Mouse (Mus musculus) embryonic facial prominence, embryonic 12.5 days (tissue): ENCODE data around the gene Cip2a. TPM values are rescaled to one million over a fixed set of nuclear protein-coding genes. Genes with fewer than 3 reads are reported as not detected.
A peak's percentile ranks its signal among the peaks of the same experiment; 100 is the strongest.

Source experiments
- ATAC-seq: fragments of 200-750 bp; cut with Nextera tagmentation; 2 replicates; pipeline ENCODE4 v1.8.0; 2017; ENCODE audit not compliant: insufficient number of reproducible peaks, insufficient read depth, low FRiP score, low TSS enrichment
- H3K27ac ChIP-seq: fragments of 300-500 bp; sonication (generic); 2 replicates; pipeline ENCODE4 v1.5.1; 2016; ENCODE audit warnings: mild to moderate bottlenecking
- H3K27me3 ChIP-seq: fragments of 300-500 bp; sonication (generic); 2 replicates; pipeline ENCODE4 v1.6.1; 2016; ENCODE audit warnings: mild to moderate bottlenecking, moderate library complexity
- H3K36me3 ChIP-seq: fragments of 300-500 bp; sonication (generic); 2 replicates; pipeline ENCODE4 v1.6.1; 2016; ENCODE audit warnings: mild to moderate bottlenecking
- H3K4me1 ChIP-seq: fragments of 300-500 bp; sonication (generic); 2 replicates; pipeline ENCODE4 v1.6.1; 2016
- H3K4me2 ChIP-seq: fragments of 300-500 bp; sonication (generic); replicated peaks from 2 replicates; pipeline ENCODE4 v1.6.1; 2016; ENCODE audit warnings: mild to moderate bottlenecking, moderate library complexity
- H3K4me3 ChIP-seq: fragments of 300-500 bp; sonication (generic); 2 replicates; pipeline ENCODE4 v1.5.1; 2016; ENCODE audit warnings: mild to moderate bottlenecking
- H3K9ac ChIP-seq: fragments of 300-500 bp; sonication (generic); 2 replicates; pipeline ENCODE4 v1.6.1; 2016; ENCODE audit warnings: mild to moderate bottlenecking, moderate library complexity
- H3K9me3 ChIP-seq: fragments of 300-500 bp; sonication (generic); 2 replicates; pipeline ENCODE4 v1.6.1; 2016; ENCODE audit warnings: mild to moderate bottlenecking, moderate library complexity
- WGBS: fragments of 180-500 bp; shearing (Covaris S2); methylation state at CpG from one replicate; pipeline ENCODE4 v1.1.7; 2016; 5-methylcytosine and 5-hydroxymethylcytosine counted together
- polyA plus RNA-seq: library from polyadenylated mRNA; unstranded; fragments of >200 nt; fragmentation: Nextera tagmentation; extraction: Ambion mirVana; gene quantifications from 2 replicates; pipeline ENCODE4 v1.2.1, GENCODE M21; 2016

The Cip2a gene
- 34.6 and 35.3 TPM in 2 replicates for polyA plus RNA-seq

GRCm38 (mm10) chr16:48993559-48994342 lies at the start of gene Cip2a, which contains the start of gene Dzip3:
TSS of gene Cip2a (plus strand) at chr16:48994185.
TSS of gene Dzip3 (minus strand) at chr16:48994165.
- Histone ChIP-seq H3K4me2 (peak within 1 kb of the TSS; percentile 71), H3K27ac (peak within 1 kb of the TSS; percentile 95), H3K4me3 (peak within 1 kb of the TSS; percentile 92), H3K36me3 (no peaks in the 10 kb centered on the region), H3K9ac (peak within 1 kb of the TSS; percentile 97), H3K4me1 (peaks cover 15% of the 10 kb centered on the region), H3K9me3 (no peaks in the 10 kb centered on the region), H3K27me3 (no peaks in the 10 kb centered on the region)
- under 1% methylated on average over 74 of the region's 74 CpGs for WGBS
- peak; percentile 98 for ATAC-seq

DNA sequence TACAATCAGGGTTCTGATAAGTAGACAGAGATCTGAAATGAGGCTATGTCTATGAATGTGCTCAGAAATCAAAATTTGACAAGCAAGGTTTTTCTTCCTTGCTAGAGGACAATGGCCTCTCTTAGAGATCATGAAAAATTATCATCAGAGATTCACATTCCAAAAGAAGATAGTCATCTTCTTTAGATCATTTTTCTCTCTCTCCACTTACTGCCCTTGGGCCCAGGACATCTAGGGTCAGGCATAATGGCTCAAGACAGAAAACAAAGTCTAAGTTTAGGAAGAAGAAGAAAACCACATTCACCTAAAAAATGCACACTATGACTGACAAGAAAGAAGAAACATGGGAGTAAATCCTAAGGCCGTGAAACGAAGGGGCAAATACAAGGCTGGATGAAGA lies 21.0 kb upstream of the Cip2a start:
- Histone ChIP-seq H3K9ac (no peak overlapping the region), H3K27me3 (no peaks in the 10 kb centered on the region), H3K9me3 (no peaks in the 10 kb centered on the region), H3K4me3 (no peak overlapping the region), H3K4me1 (no peaks in the 10 kb centered on the region), H3K27ac (no peak overlapping the region), H3K36me3 (peaks cover 16% of the 10 kb centered on the region), H3K4me2 (no peak overlapping the region)
- 89% methylated on average over 2 of the region's 2 CpGs for WGBS
- no peak for ATAC-seq

GRCm38 (mm10) chr16:48973548-48973947 lies 20.4 kb upstream of the Cip2a start:
- Histone ChIP-seq H3K4me3 (no peak overlapping the region), H3K4me1 (no peaks in the 10 kb centered on the region), H3K27me3 (no peaks in the 10 kb centered on the region), H3K9ac (no peak overlapping the region), H3K36me3 (peaks cover 21% of the 10 kb centered on the region), H3K9me3 (no peaks in the 10 kb centered on the region), H3K27ac (no peak overlapping the region), H3K4me2 (no peak overlapping the region)
- ATAC-seq, result no peak
- WGBS, result 93% methylated on average over 1 of the region's 1 CpGs

DNA sequence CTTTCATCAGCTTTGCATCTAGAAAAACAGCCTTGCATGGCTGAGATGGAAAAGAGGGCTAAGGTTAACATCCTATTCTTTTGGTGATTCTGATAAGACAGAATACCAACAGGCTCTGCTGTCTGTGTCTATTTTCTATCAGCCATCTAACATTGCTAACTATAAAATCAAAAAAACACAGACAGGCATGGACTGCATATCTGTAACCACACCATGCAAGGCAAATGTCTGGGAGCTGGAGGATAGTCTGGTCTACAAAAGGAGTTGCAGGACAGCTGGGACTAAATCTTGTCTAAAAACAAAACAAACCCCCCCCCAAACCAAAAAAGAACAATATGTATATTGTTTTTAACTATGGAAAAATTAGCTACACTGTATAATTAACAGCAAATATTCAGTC lies 14.0 kb upstream of the Cip2a start:
- Histone ChIP-seq H3K27me3 (no peaks in the 10 kb centered on the region), H3K4me2 (no peak overlapping the region), H3K4me3 (no peak overlapping the region), H3K36me3 (peaks cover 22% of the 10 kb centered on the region), H3K9ac (no peak overlapping the region), H3K4me1 (no peaks in the 10 kb centered on the region), H3K9me3 (no peaks in the 10 kb centered on the region), H3K27ac (no peak overlapping the region)
- ATAC-seq, result no peak

GRCm38 (mm10) chr16:48985034-48985627 lies 8.9 kb upstream of the Cip2a start:
- peaks cover 3% of the 10 kb centered on the region; the same call in 1 of the 2 replicates for H3K36me3 ChIP-seq
- H3K9ac ChIP-seq, result no peak overlapping the region
- H3K27me3 ChIP-seq, result no peaks in the 10 kb centered on the region
- no peak overlapping the region for H3K4me2 ChIP-seq
- H3K9me3 ChIP-seq, result no peaks in the 10 kb centered on the region
- ATAC-seq, result no peak
- H3K4me3 ChIP-seq, result no peak overlapping the region
- WGBS, result 70% methylated on average over 5 of the region's 5 CpGs
- no peaks in the 10 kb centered on the region for H3K4me1 ChIP-seq
- H3K27ac ChIP-seq, result no peak overlapping the region

DNA sequence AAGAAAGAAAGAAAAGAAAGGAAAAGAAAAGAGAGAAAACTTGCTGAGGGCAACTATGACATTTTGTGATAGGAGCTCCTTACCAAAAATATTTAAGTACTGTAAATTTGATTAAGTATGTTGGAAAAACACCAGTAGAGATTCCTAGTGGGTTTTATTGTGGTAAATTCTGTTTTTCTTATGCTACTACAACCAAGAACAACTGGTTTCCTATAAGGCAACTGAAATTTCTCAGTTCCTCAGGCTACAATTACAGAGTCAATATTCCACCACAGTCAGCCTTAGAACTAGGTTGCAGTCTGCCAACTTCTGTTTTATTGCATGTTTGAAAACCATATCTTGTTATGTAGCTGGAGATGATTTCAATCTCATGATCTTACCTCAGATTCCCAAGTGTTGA lies 4.3 kb upstream of the Cip2a start:
- no peak overlapping the region for H3K27ac ChIP-seq
- no peak overlapping the region for H3K4me2 ChIP-seq
- no peak for ATAC-seq
- H3K4me1 ChIP-seq, result peaks cover 7% of the 10 kb centered on the region
- no peaks in the 10 kb centered on the region for H3K27me3 ChIP-seq
- no peak overlapping the region for H3K9ac ChIP-seq
- no peaks in the 10 kb centered on the region for H3K9me3 ChIP-seq
- no peak overlapping the region for H3K4me3 ChIP-seq
- no peaks in the 10 kb centered on the region for H3K36me3 ChIP-seq

- peak overlapping the region; percentile 92 for H3K4me3 ChIP-seq
- peak overlapping the region; percentile 97; the same call in 1 of the 2 replicates for H3K9ac ChIP-seq
- no peaks in the 10 kb centered on the region for H3K27me3 ChIP-seq
- 45% methylated on average over 10 of the region's 10 CpGs for WGBS
- peaks cover 15% of the 10 kb centered on the region for H3K4me1 ChIP-seq
- ATAC-seq, result no peak
- H3K36me3 ChIP-seq, result no peaks in the 10 kb centered on the region
- H3K4me2 ChIP-seq, result peak overlapping the region; percentile 71
- H3K27ac ChIP-seq, result no peak overlapping the region
- H3K9me3 ChIP-seq, result no peaks in the 10 kb centered on the region
These were observed 1.4 kb upstream of the Cip2a start for GRCm38 (mm10) chr16:48992437-48993230.

GRCm38 (mm10) chr16:48993231-48993558 lies 790 bp upstream of the Cip2a start:
- no peaks in the 10 kb centered on the region for H3K36me3 ChIP-seq
- 2% methylated on average over 9 of the region's 9 CpGs for WGBS

GRCm38 (mm10) chr16:48994343-48994693 lies 333 bp downstream of the Cip2a start:
- Histone ChIP-seq H3K4me1 (peaks cover 15% of the 10 kb centered on the region), H3K36me3 (peaks cover under 1% of the 10 kb centered on the region; the same call in 1 of the 2 replicates), H3K27ac (peak overlapping the region; percentile 95), H3K4me2 (peak overlapping the region; percentile 71), H3K4me3 (peak overlapping the region; percentile 92), H3K27me3 (no peaks in the 10 kb centered on the region), H3K9ac (peak overlapping the region; percentile 97), H3K9me3 (no peaks in the 10 kb centered on the region)
- WGBS, result under 1% methylated on average over 18 of the region's 18 CpGs
- peak; percentile 38 for ATAC-seq

More at GRCm38 (mm10) chr16:48993231-48993558, 790 bp upstream of the Cip2a start:
- no peaks in the 10 kb centered on the region for H3K27me3 ChIP-seq
- no peak for ATAC-seq
- H3K4me1 ChIP-seq, result peaks cover 15% of the 10 kb centered on the region
- H3K9ac ChIP-seq, result peak overlapping the region; percentile 97
- H3K4me2 ChIP-seq, result peak overlapping the region; percentile 71
- no peaks in the 10 kb centered on the region for H3K9me3 ChIP-seq
- peak overlapping the region; percentile 92 for H3K4me3 ChIP-seq
- H3K27ac ChIP-seq, result peak overlapping the region; percentile 95

- no peak overlapping the region for H3K4me3 ChIP-seq
- no peaks in the 10 kb centered on the region for H3K27me3 ChIP-seq
- no peaks in the 10 kb centered on the region for H3K4me1 ChIP-seq
- 92% methylated on average over 5 of the region's 5 CpGs for WGBS
- no peaks in the 10 kb centered on the region for H3K9me3 ChIP-seq
- no peak overlapping the region for H3K27ac ChIP-seq
- no peak overlapping the region for H3K9ac ChIP-seq
- H3K36me3 ChIP-seq, result peaks cover 26% of the 10 kb centered on the region
- no peak overlapping the region for H3K4me2 ChIP-seq
- no peak for ATAC-seq
These were observed 10.2 kb downstream of the Cip2a start for GRCm38 (mm10) chr16:49004151-49004550.

DNA sequence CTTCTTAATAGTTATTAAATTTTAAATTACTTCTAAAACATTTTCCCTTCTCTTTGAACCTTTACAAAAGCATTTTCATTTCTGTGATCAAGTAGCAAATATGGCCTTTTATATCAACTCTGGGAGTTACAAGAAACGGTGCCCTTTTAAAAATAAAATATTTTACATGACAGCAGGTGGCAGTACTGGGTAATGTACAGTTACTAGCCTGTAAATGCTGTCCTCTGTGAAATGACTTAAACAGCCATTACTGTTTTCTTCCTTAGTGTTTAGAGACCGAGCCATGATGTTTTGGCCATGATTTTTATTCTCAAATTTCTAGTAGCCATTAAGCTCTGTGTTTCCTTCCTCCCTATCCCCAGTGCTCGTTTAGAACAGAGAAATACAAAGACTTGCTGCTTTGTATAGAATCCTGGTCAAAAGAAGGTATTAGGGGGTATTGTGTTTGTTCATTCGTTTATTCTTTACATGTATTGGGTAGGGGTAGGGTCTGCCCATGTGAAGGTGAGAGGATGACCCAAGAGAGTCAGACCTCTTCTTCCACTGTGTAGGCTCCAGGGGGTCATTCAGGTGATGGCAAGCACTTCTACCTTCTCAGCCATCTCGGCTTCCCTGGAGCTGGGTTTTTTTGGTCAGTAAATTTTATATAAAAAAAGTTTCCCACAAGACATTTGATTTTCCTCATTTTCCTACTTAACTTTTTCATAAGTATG lies 22.8 kb downstream of the Cip2a start:
- Histone ChIP-seq H3K4me3 (no peak overlapping the region), H3K27me3 (no peaks in the 10 kb centered on the region), H3K9ac (no peak overlapping the region), H3K9me3 (no peaks in the 10 kb centered on the region), H3K4me2 (no peak overlapping the region), H3K27ac (no peak overlapping the region), H3K4me1 (no peaks in the 10 kb centered on the region), H3K36me3 (peaks cover 18% of the 10 kb centered on the region)
- no peak for ATAC-seq
- WGBS, result 84% methylated on average over 5 of the region's 5 CpGs
